Mouse (Mus musculus) heart, adult 2 months (tissue): ENCODE results near the gene Cfap77. TPM values are rescaled to one million over a fixed set of nuclear protein-coding genes. Genes with fewer than 3 reads are reported as not detected.
A peak's percentile ranks its signal among the peaks of the same experiment; 100 is the strongest.
"Not testable (repeated sequence)": the region's sequence is repeated elsewhere in the genome, so short reads cannot be mapped to it uniquely, and the experiment has no call there.

ENCODE experiments used
- DNase-seq, 2 experiments: peaks; one replicate each; pipeline ENCODE4 v3.0.0; 2021
- H3K27ac ChIP-seq: fragments of 200-600 bp; 2 replicates; pipeline ENCODE4 v1.8.1; 2022
- H3K27me3 ChIP-seq: fragments of 200-500 bp; 2 replicates; pipeline ENCODE4 v1.6.1; 2012; ENCODE audit warnings: mild to moderate bottlenecking, low read length, inconsistent platforms, mixed read lengths; ENCODE audit not compliant: control insufficient read depth, insufficient read depth
- H3K36me3 ChIP-seq: fragments of 200-500 bp; 2 replicates; pipeline ENCODE4 v1.6.1; 2012; ENCODE audit warnings: low read length, inconsistent platforms; ENCODE audit not compliant: control insufficient read depth, insufficient read depth
- H3K4me1 ChIP-seq: fragments of 200-500 bp; 2 replicates; pipeline ENCODE4 v1.6.1; 2011; ENCODE audit warnings: low read length; ENCODE audit not compliant: control insufficient read depth, insufficient read depth
- H3K4me3 ChIP-seq: fragments of 200-600 bp; 2 replicates; pipeline ENCODE4 v1.8.1; 2022
- H3K79me2 ChIP-seq: fragments of 200-500 bp; replicated peaks from 2 replicates; pipeline ENCODE4 v1.6.1; 2012; ENCODE audit warnings: mild to moderate bottlenecking, inconsistent platforms, low read length, moderate library complexity, mixed read lengths; ENCODE audit not compliant: control insufficient read depth, insufficient read depth
- H3K9ac ChIP-seq: fragments of 200-500 bp; 2 replicates; pipeline ENCODE4 v1.6.1; 2012; ENCODE audit warnings: low read depth, mild to moderate bottlenecking, control low read depth, inconsistent platforms, low read length, mixed read lengths
- CTCF ChIP-seq: fragments of 200-600 bp; IDR thresholded peaks from 2 replicates; pipeline ENCODE4 v1.8.1; 2022; ENCODE audit warnings: antibody characterized with exemption, mild to moderate bottlenecking, moderate library complexity
- EP300 ChIP-seq: fragments of 200-500 bp; IDR thresholded peaks from 2 replicates; pipeline ENCODE4 v1.6.1; 2011; ENCODE audit warnings: low read depth, low read length, control low read depth; ENCODE audit not compliant: insufficient read depth
- POLR2A ChIP-seq: fragments of 200-500 bp; IDR thresholded peaks from 2 replicates; pipeline ENCODE4 v1.6.1; 2011; ENCODE audit warnings: mild to moderate bottlenecking, low read depth, low read length, control low read depth; ENCODE audit not compliant: insufficient read depth
- whole genome bisulfite sequencing: fragments of 180-500 bp; shearing (Covaris S2); methylation state at CpG from one replicate; pipeline ENCODE4 v1.1.7; 2018; 5-methylcytosine and 5-hydroxymethylcytosine counted together
- intact Hi-C: fragments of 180-260 bp; cut with DNase I; formaldehyde crosslinking; loops from one replicate; pipeline ENCODE4 v1.15.1; 2025
- polyA plus RNA-seq: library from polyadenylated mRNA; depleted of rRNA; stranded (reverse); fragments of >200 nt; gene quantifications from 2 replicates; pipeline ENCODE4 v1.2.3, GENCODE M21; 2012
- total RNA-seq, 2 experiments: library from RNA; stranded (reverse); gene quantifications; 2 replicates each; pipeline ENCODE4 v1.2.3; 2021

The Cfap77 gene
- total and polyA plus RNA-seq, 3 experiments: 0.39 TPM; not detected in 2

DNA sequence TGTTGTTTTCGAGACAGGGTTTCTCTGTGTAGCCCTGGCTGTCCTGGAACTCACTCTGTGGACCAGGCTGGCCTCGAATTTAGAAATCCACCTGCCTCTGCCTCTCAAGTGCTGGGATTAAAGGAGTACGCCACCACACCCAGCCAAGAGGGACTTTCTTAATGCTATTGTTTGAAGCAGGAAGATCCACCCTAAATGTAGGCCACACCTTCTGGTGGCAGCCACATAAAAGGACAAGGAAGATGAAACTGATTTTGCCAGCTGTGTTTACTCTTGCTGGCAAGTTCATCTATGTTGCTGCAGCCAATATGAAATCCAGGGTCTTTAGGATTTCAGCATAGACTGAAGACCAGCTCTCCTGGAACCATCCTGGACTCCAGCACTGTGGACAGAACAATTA, 42.6 kb upstream of the Cfap77 start:
- DNase-seq: peak in 1 of 2 experiments; percentile 8
- Histone ChIP-seq H3K4me3 (no peak overlapping the region), H3K27me3 (no peaks in the 10 kb centered on the region), H3K9ac (no peak overlapping the region), H3K79me2 (no peaks in the 10 kb centered on the region), H3K4me1 (peaks cover 1% of the 10 kb centered on the region; the same call in 1 of the 2 replicates), H3K27ac (no peak overlapping the region), H3K36me3 (no peaks in the 10 kb centered on the region)
- intact Hi-C loops: loop anchor here (5.0 kb wide), 1 partner anchor 35 kb away; the partner anchor contains the start of gene Ttf1
- WGBS: 64% methylated on average over 3 of the region's 3 CpGs
- TF ChIP-seq POLR2A (no peak), EP300 (no peak), CTCF (no peak)

DNA sequence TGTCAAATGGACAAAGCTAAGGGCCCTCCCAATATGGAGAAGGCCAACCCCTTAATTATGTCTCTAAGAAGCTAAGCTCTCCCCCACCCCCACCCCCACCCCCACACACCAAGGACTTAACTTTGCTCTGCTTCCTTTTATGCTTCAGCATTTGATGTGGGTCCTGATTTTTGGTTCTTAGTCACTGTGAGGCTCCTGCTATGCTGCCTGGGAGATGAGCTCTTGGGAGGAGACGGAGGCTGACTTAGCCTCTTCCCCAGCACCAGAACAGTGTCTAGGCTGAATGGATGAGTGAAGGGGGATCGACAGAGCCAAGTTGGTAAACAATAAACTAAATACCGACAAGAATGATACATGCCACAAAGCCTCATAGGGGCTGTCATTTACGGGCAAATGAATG, 41.9 kb upstream of the Cfap77 start:
- intact Hi-C loops: loop anchor here (5.0 kb wide), 1 partner anchor 34 kb away; the partner anchor contains the start of gene Ttf1
- WGBS: 79% methylated on average over 4 of the region's 4 CpGs
- TF ChIP-seq CTCF (no peak), POLR2A (no peak), EP300 (no peak)

DNA sequence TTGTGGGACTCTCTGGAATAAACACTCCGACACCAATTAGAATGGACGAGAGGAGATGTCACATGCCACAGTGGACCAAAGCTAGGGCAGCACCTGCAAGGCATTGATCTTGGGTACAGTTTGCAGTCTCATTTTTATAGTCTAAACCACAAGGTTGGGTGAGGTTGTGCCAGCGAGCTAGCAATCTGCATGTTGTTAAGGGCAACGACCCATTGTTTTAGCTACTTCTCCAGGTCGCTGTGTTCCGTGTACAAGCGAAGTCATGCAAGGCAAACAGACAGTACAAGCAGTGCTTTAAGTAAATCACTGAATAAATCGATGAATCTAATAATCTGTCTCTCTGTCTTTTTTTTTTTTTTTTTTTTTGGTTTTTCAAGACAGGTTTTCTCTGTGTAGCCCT, 40.8 kb upstream of the Cfap77 start:
- no peak overlapping the region for H3K27ac ChIP-seq
- 87% methylated on average over 8 of the region's 8 CpGs for WGBS
- no peaks in the 10 kb centered on the region for H3K36me3 ChIP-seq
- no peak for TF ChIP-seq POLR2A
- no peak for TF ChIP-seq EP300
- no peak for TF ChIP-seq CTCF
- no peaks in the 10 kb centered on the region for H3K79me2 ChIP-seq
- intact Hi-C loops: loop anchor here (5.0 kb wide), 1 partner anchor 33 kb away; the partner anchor contains the start of gene Ttf1
- H3K4me3 ChIP-seq: no peak overlapping the region
- no peak for DNase-seq
- H3K4me1 ChIP-seq: no peaks in the 10 kb centered on the region; the same call in 1 of the 2 replicates
- H3K27me3 ChIP-seq: no peaks in the 10 kb centered on the region
- no peak overlapping the region for H3K9ac ChIP-seq

More for the DNA sequence above, 41.9 kb upstream of the Cfap77 start:
- Histone ChIP-seq H3K27me3 (no peaks in the 10 kb centered on the region), H3K4me1 (peaks cover 1% of the 10 kb centered on the region; the same call in 1 of the 2 replicates), H3K36me3 (no peaks in the 10 kb centered on the region), H3K9ac (no peak overlapping the region), H3K4me3 (no peak overlapping the region), H3K27ac (no peak overlapping the region), H3K79me2 (no peaks in the 10 kb centered on the region)
- DNase-seq: no peak

DNA sequence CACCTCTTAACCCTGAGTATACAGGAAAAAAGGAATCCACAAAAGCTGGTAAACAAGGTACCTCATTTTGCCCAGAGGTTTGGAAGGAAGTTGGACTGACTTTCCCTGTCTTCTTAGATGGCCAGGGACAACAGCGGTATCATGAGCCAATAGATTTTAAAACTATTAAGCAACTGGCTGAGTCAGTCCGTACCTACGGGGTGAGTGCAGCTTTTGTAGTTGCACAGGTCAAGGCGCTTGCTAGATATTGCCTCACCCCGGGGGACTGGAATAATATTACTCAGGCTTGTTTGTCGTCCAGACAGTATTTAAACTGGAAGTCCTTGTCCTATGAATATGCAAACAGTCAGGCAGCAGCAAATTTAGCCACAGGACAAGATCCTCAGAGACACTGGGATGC, 34.4 kb upstream of the Cfap77 start:
- H3K4me1 ChIP-seq, intact Hi-C loops, H3K36me3 ChIP-seq, H3K79me2 ChIP-seq, H3K27ac ChIP-seq, H3K4me3 ChIP-seq, DNase-seq, H3K27me3 ChIP-seq, H3K9ac ChIP-seq: not testable (repeated sequence)
- WGBS: 83% methylated on average over 6 of the region's 6 CpGs

DNA sequence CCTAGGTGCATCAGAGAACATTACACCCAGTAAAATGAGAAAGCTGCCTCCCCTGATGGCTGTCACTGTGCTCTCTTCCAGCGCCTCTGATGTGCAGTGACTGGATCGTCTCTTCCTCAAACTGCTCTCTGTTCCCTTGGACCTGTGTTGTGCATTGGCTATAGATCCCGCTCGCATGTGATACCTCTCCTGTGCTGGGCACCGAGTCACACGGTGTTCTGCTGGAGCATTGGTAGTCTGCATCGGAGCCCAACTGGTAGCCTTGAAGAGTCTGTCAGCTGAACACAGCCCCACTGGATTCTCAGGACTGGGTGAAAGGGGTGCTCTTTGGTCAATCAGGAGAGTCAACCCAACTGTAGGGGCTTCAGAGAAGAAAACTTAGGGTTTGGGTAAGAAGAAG, 31.2 kb upstream of the Cfap77 start:
- Histone ChIP-seq H3K27me3 (no peaks in the 10 kb centered on the region), H3K4me3 (no peak overlapping the region), H3K36me3 (no peaks in the 10 kb centered on the region), H3K27ac (no peak overlapping the region), H3K9ac (no peak overlapping the region), H3K79me2 (no peaks in the 10 kb centered on the region), H3K4me1 (no peaks in the 10 kb centered on the region)
- no peak for DNase-seq
- intact Hi-C loops: no loop called here
- TF ChIP-seq EP300 (no peak), CTCF (no peak), POLR2A (no peak)
- WGBS: 97% methylated on average over 7 of the region's 7 CpGs

DNA sequence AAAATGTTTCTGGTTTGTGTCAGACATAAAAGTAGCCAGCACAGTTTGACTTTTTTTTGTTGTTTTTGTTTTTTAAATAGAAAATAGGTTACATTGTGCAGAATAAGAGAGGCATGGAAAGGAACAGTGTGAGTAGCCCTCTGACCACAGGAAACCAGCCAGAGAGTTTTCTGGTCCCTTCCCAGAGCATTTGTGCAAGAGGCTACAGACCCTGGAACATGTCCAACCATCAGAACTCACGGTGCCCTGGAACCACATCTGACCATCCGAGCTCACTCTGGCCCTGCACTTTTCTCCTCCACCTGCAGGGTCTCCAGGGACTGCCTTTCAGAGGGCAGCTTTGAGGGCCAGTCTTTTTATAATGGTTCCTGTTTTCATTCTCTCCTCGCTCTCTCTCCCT, 27.1 kb upstream of the Cfap77 start:
- H3K4me1 ChIP-seq: no peaks in the 10 kb centered on the region
- DNase-seq: no peak
- TF ChIP-seq CTCF: no peak
- no peak for TF ChIP-seq POLR2A
- no peak for TF ChIP-seq EP300
- no peak overlapping the region for H3K9ac ChIP-seq
- no peaks in the 10 kb centered on the region for H3K27me3 ChIP-seq
- intact Hi-C loops: no loop called here
- H3K36me3 ChIP-seq: no peaks in the 10 kb centered on the region
- H3K27ac ChIP-seq: no peak overlapping the region
- no peaks in the 10 kb centered on the region for H3K79me2 ChIP-seq
- WGBS: 44% methylated on average over 3 of the region's 3 CpGs
- no peak overlapping the region for H3K4me3 ChIP-seq
